Mouse (Mus musculus) MEL (cell line): ENCODE measurements at regions not wholly inside any gene's neighbourhood (a gene's known extent, or its start where the extent isn't known, plus 50 kb on each side); places are given as distances from the start of the nearest gene placed in this dataset.
A peak's percentile ranks its signal among the peaks of the same experiment; 100 is the strongest.

Source experiments
- DNase-seq: peaks from one replicate; pipeline ENCODE4 v3.0.0; 2011; ENCODE audit warnings: low read depth, low spot score
- H3K27ac ChIP-seq: 2 replicates; pipeline ENCODE4 v1.5.1; 2012; ENCODE audit warnings: low read depth, mild to moderate bottlenecking, control low read depth, low read length, moderate library complexity; ENCODE audit not compliant: control insufficient read depth
- H3K27me3 ChIP-seq, 2 experiments: fragments of 150-350 bp in 1 of 2; sonication (generic) in 1 of 2; 2 replicates each; pipeline ENCODE4 v1.6.1; 2012; ENCODE audit warnings: low read length in 2 of 2, mild to moderate bottlenecking in 2 of 2, improper control_type of control experiment in 1 of 2, moderate library complexity in 1 of 2; ENCODE audit not compliant: insufficient read depth in 2 of 2, control insufficient read depth in 1 of 2
- H3K36me3 ChIP-seq, 2 experiments: 2 replicates each; pipeline ENCODE4 v1.6.1; 2012 to 2014; ENCODE audit warnings: low read length in 2 of 2, improper control_type of control experiment in 1 of 2, inconsistent platforms in 1 of 2, mild to moderate bottlenecking in 1 of 2; ENCODE audit not compliant: insufficient read depth in 2 of 2, control insufficient read depth in 1 of 2
- H3K4me1 ChIP-seq, 2 experiments: fragments of 150-350 bp in 1 of 2; sonication (generic) in 1 of 2; 2 replicates each; pipeline ENCODE4 v1.6.1; 2012; ENCODE audit warnings: low read length in 2 of 2, improper control_type of control experiment in 1 of 2, mild to moderate bottlenecking in 1 of 2; ENCODE audit not compliant: insufficient read depth in 2 of 2, control insufficient read depth in 1 of 2
- H3K4me3 ChIP-seq, 2 experiments: fragments of 150-350 bp in 1 of 2; sonication (generic) in 1 of 2; 2 replicates each; pipeline ENCODE4 v1.5.1; 2012; ENCODE audit warnings: low read depth in 2 of 2, low read length in 2 of 2, mild to moderate bottlenecking in 2 of 2, moderate library complexity in 2 of 2, control low read depth in 1 of 2, improper control_type of control experiment in 1 of 2; ENCODE audit not compliant: control insufficient read depth in 1 of 2, insufficient read depth in 1 of 2
- H3K79me2 ChIP-seq: 2 replicates; pipeline ENCODE4 v1.6.1; 2012; ENCODE audit warnings: mild to moderate bottlenecking, low read length, moderate library complexity; ENCODE audit not compliant: control insufficient read depth, poor library complexity, insufficient read depth
- H3K9ac ChIP-seq: 2 replicates; pipeline ENCODE4 v1.6.1; 2012; ENCODE audit warnings: low read depth, mild to moderate bottlenecking, control low read depth, low read length, moderate library complexity; ENCODE audit not compliant: control insufficient read depth, poor library complexity, severe bottlenecking
- H3K9me3 ChIP-seq: fragments of 150-350 bp; sonication (generic); replicated peaks from 2 replicates; pipeline ENCODE4 v1.6.1; 2012; ENCODE audit warnings: mild to moderate bottlenecking, low read length, improper control_type of control experiment, moderate library complexity; ENCODE audit not compliant: insufficient read depth
- BHLHE40 ChIP-seq: IDR thresholded peaks from 2 replicates; pipeline ENCODE4 v1.6.1; 2012; ENCODE audit warnings: low read depth, mild to moderate bottlenecking, inconsistent platforms, low read length, improper control_type of control experiment, borderline replicate concordance
- CHD1 ChIP-seq: IDR thresholded peaks from 2 replicates; pipeline ENCODE4 v1.6.1; 2012; ENCODE audit warnings: low read depth, mild to moderate bottlenecking, inconsistent platforms, low read length, improper control_type of control experiment
- CTCF ChIP-seq, 3 experiments: IDR thresholded peaks in 2 of 3; conservative IDR thresholded peaks in 1 of 3; 2 replicates each; pipeline ENCODE4 v1.5.1; 2011 to 2012; ENCODE audit warnings: low read length in 3 of 3, low read depth in 2 of 3, mild to moderate bottlenecking in 2 of 3, improper control_type of control experiment in 1 of 3, inconsistent platforms in 1 of 3, mixed read lengths in 1 of 3, moderate library complexity in 1 of 3; ENCODE audit not compliant: control insufficient read depth in 1 of 3, insufficient read depth in 1 of 3, poor library complexity in 1 of 3, severe bottlenecking in 1 of 3
- E2F4 ChIP-seq: IDR thresholded peaks from 2 replicates; pipeline ENCODE4 v1.6.1; 2011; ENCODE audit warnings: low read depth, low read length, improper control_type of control experiment, borderline replicate concordance
- EP300 ChIP-seq, 2 experiments: IDR thresholded peaks; 2 replicates each; pipeline ENCODE4 v1.6.1; 2011; ENCODE audit warnings: improper control_type of control experiment in 2 of 2, low read length in 2 of 2, low read depth in 1 of 2, mild to moderate bottlenecking in 1 of 2
- ETS1 ChIP-seq: IDR thresholded peaks from 2 replicates; pipeline ENCODE4 v1.6.1; 2012; ENCODE audit warnings: low read depth, mild to moderate bottlenecking, inconsistent platforms, low read length, improper control_type of control experiment, moderate library complexity
- HCFC1 ChIP-seq: IDR thresholded peaks from 2 replicates; pipeline ENCODE4 v1.6.1; 2012; ENCODE audit warnings: low read depth, mild to moderate bottlenecking, inconsistent platforms, low read length, improper control_type of control experiment, moderate library complexity
- KAT2A ChIP-seq: conservative IDR thresholded peaks from 2 replicates; pipeline ENCODE4 v1.6.1; 2012; ENCODE audit warnings: low read depth, low read length, improper control_type of control experiment, inconsistent platforms
- MAZ ChIP-seq: IDR thresholded peaks from 2 replicates; pipeline ENCODE4 v1.6.1; 2012; ENCODE audit warnings: low read depth, mild to moderate bottlenecking, inconsistent platforms, low read length, improper control_type of control experiment
- MYB ChIP-seq: IDR thresholded peaks from 2 replicates; pipeline ENCODE4 v1.6.1; 2011; ENCODE audit warnings: mild to moderate bottlenecking, low read depth, low read length, improper control_type of control experiment
- MYC ChIP-seq: IDR thresholded peaks from 2 replicates; pipeline ENCODE4 v1.6.1; 2011; ENCODE audit warnings: low read depth, mild to moderate bottlenecking, low read length, improper control_type of control experiment, moderate library complexity
- NELFE ChIP-seq: IDR thresholded peaks from 2 replicates; pipeline ENCODE4 v1.6.1; 2011; ENCODE audit warnings: low read depth, low read length, improper control_type of control experiment
- NRF1 ChIP-seq: IDR thresholded peaks from 2 replicates; pipeline ENCODE4 v1.6.1; 2014; ENCODE audit warnings: low read depth, mild to moderate bottlenecking, inconsistent platforms, low read length, improper control_type of control experiment, moderate library complexity; ENCODE audit not compliant: poor library complexity, insufficient read depth, severe bottlenecking
- POLR2A ChIP-seq, 2 experiments: IDR thresholded peaks; 2 replicates each; pipeline ENCODE4 v1.6.1; 2011 to 2012; ENCODE audit warnings: low read length in 2 of 2, mild to moderate bottlenecking in 2 of 2, control low read depth in 1 of 2, improper control_type of control experiment in 1 of 2, low read depth in 1 of 2, moderate library complexity in 1 of 2; ENCODE audit not compliant: control insufficient read depth in 1 of 2, insufficient read depth in 1 of 2, poor library complexity in 1 of 2
- POLR2AphosphoS5 ChIP-seq: IDR thresholded peaks from 2 replicates; pipeline ENCODE4 v1.6.1; 2012; ENCODE audit warnings: low read depth, borderline replicate concordance, mild to moderate bottlenecking, inconsistent platforms, low read length, moderate library complexity, mixed read lengths
- RAD21 ChIP-seq: IDR thresholded peaks from 2 replicates; pipeline ENCODE4 v1.6.1; 2011; ENCODE audit warnings: mild to moderate bottlenecking, low read depth, low read length, improper control_type of control experiment
- RCOR1 ChIP-seq: IDR thresholded peaks from 2 replicates; pipeline ENCODE4 v1.6.1; 2012; ENCODE audit warnings: low read depth, mild to moderate bottlenecking, inconsistent platforms, low read length, improper control_type of control experiment
- SIN3A ChIP-seq: IDR thresholded peaks from 2 replicates; pipeline ENCODE4 v1.6.1; 2012; ENCODE audit warnings: low read length, improper control_type of control experiment, inconsistent platforms
- SMC3 ChIP-seq: IDR thresholded peaks from 2 replicates; pipeline ENCODE4 v1.6.1; 2011; ENCODE audit warnings: low read depth, low read length, improper control_type of control experiment
- TCF12 ChIP-seq: IDR thresholded peaks from 2 replicates; pipeline ENCODE4 v1.6.1; 2014; ENCODE audit warnings: low read depth, mild to moderate bottlenecking, inconsistent platforms, low read length, improper control_type of control experiment, moderate library complexity
- ZC3H11A ChIP-seq: IDR thresholded peaks from 2 replicates; pipeline ENCODE4 v1.6.1; 2012; ENCODE audit warnings: low read depth, mild to moderate bottlenecking, inconsistent platforms, low read length, improper control_type of control experiment
- ZKSCAN1 ChIP-seq: IDR thresholded peaks from 2 replicates; pipeline ENCODE4 v1.6.1; 2012; ENCODE audit warnings: low read depth, mild to moderate bottlenecking, inconsistent platforms, low read length, improper control_type of control experiment, moderate library complexity
- ZMIZ1 ChIP-seq: IDR thresholded peaks from 2 replicates; pipeline ENCODE4 v1.6.1; 2012; ENCODE audit warnings: low read depth, mild to moderate bottlenecking, inconsistent platforms, low read length, improper control_type of control experiment, moderate library complexity
- ZNF384 ChIP-seq: IDR thresholded peaks from 2 replicates; pipeline ENCODE4 v1.6.1; 2012; ENCODE audit warnings: low read depth, mild to moderate bottlenecking, inconsistent platforms, low read length, improper control_type of control experiment

DNA sequence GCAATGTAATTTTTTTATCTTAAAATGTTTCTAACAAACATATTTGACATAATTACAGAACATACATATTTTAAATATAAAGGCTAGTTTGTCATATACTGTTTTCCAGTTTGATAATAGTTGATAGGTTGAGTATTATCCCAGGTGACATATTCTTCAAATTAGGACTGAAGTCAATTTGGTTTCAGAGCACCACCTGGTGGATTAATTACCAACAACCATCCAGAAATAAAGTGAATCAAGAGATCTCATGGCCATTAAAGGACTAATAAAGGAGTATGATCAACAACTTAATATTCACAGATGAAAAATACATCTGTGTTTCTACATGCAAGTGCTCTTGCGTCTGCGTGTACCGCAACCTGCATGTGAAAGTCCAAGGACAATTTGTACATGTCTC is 50.3 kb upstream of the Nmu start:
- H3K9me3 ChIP-seq = no peaks in the 10 kb centered on the region
- H3K79me2 ChIP-seq = no peaks in the 10 kb centered on the region
- TF ChIP-seq HCFC1 (no peak), NRF1 (no peak), CTCF (IDR thresholded peaks at IDR 0.05 in 2 of 3, conservative IDR thresholded peaks at IDR 0.05 in 1 of 3; ENCODE audit: control insufficient read depth in 1 of 3, insufficient read depth in 1 of 3, low read depth in 2 of 3, low read length in 3 of 3, poor library complexity in 1 of 3, severe bottlenecking in 1 of 3) (peak in 2 of 3 experiments; percentile 15 to 67; a peak in 2 of 6 replicates), POLR2AphosphoS5 (no peak), CHD1 (no peak), POLR2A (IDR thresholded peaks at IDR 0.05; ENCODE audit: control insufficient read depth in 1 of 2, insufficient read depth in 1 of 2, low read depth in 1 of 2, low read length in 2 of 2, poor library complexity in 1 of 2) (no peak), ZKSCAN1 (no peak), ETS1 (no peak), ZMIZ1 (no peak), SIN3A (no peak), NELFE (no peak), SMC3 (peak; percentile 87), RAD21 (peak; percentile 79), RCOR1 (no peak), MAZ (no peak), BHLHE40 (no peak), ZC3H11A (peak; percentile 76), TCF12 (no peak), MYB (no peak), KAT2A (no peak)
- peak; percentile 27 for DNase-seq
- H3K36me3 ChIP-seq = no peaks in the 10 kb centered on the region
- no peak overlapping the region for H3K9ac ChIP-seq
- H3K27ac ChIP-seq = no peak overlapping the region
- no peaks in the 10 kb centered on the region for H3K4me1 ChIP-seq
- H3K4me3 ChIP-seq = no peak overlapping the region
- peaks cover 5 to 6% of the 10 kb centered on the region in 2 experiments for H3K27me3 ChIP-seq

DNA sequence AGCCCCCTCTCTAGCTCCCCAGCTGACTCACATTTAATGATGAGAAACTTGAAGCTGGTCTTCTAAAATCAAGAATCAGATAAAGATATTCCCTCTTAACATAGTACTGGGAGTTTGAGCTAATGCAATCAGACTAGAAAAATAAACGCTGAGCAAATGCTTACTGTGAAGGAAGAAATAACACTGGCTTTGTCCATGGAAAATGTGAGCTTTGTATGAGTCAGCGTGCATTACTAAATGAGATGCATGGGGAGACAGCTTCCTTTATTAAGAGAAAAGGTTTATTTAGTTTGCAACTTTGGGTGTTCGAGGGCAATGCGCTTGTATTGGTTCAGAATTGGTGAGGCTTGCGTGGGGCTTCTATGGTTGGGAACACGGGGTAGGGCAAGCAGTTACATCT is 52.7 kb upstream of the Nmu start:
- no peak for DNase-seq
- H3K9me3 ChIP-seq = no peaks in the 10 kb centered on the region

More for the DNA sequence above, 52.7 kb upstream of the Nmu start:
- no peak overlapping the region for H3K27ac ChIP-seq
- no peak overlapping the region for H3K4me3 ChIP-seq
- TF ChIP-seq CTCF (IDR thresholded peaks at IDR 0.05 in 2 of 3, conservative IDR thresholded peaks at IDR 0.05 in 1 of 3; ENCODE audit: control insufficient read depth in 1 of 3, insufficient read depth in 1 of 3, low read depth in 2 of 3, low read length in 3 of 3, poor library complexity in 1 of 3, severe bottlenecking in 1 of 3) (no peak), MYB (no peak), HCFC1 (no peak), NRF1 (no peak), EP300 (IDR thresholded peaks at IDR 0.05; ENCODE audit: low read depth in 1 of 2, low read length in 2 of 2) (no peak), MYC (no peak), E2F4 (no peak), ZC3H11A (no peak), ZNF384 (no peak)
- TF ChIP-seq, all 39 proteins: peak for 0
- Histone ChIP-seq H3K9ac (no peak overlapping the region), H3K36me3 (no peaks in the 10 kb centered on the region), H3K27me3 (peaks cover 3 to 10% of the 10 kb centered on the region in 2 experiments; a peak in 3 of 4 replicates), H3K4me1 (no peaks in the 10 kb centered on the region), H3K79me2 (no peaks in the 10 kb centered on the region)
